Mouse (Mus musculus) heart, adult 2 months (tissue): ENCODE measurements around the gene Neurod4.

Experiments
- CTCF ChIP-seq: fragments of 200-600 bp; IDR thresholded peaks from 2 replicates; pipeline ENCODE4 v1.8.1; 2022; ENCODE audit warnings: antibody characterized with exemption, mild to moderate bottlenecking, moderate library complexity
- EP300 ChIP-seq: fragments of 200-500 bp; IDR thresholded peaks from 2 replicates; pipeline ENCODE4 v1.6.1; 2011; ENCODE audit warnings: low read depth, low read length, control low read depth; ENCODE audit not compliant: insufficient read depth
- POLR2A ChIP-seq: fragments of 200-500 bp; IDR thresholded peaks from 2 replicates; pipeline ENCODE4 v1.6.1; 2011; ENCODE audit warnings: mild to moderate bottlenecking, low read depth, low read length, control low read depth; ENCODE audit not compliant: insufficient read depth

DNA sequence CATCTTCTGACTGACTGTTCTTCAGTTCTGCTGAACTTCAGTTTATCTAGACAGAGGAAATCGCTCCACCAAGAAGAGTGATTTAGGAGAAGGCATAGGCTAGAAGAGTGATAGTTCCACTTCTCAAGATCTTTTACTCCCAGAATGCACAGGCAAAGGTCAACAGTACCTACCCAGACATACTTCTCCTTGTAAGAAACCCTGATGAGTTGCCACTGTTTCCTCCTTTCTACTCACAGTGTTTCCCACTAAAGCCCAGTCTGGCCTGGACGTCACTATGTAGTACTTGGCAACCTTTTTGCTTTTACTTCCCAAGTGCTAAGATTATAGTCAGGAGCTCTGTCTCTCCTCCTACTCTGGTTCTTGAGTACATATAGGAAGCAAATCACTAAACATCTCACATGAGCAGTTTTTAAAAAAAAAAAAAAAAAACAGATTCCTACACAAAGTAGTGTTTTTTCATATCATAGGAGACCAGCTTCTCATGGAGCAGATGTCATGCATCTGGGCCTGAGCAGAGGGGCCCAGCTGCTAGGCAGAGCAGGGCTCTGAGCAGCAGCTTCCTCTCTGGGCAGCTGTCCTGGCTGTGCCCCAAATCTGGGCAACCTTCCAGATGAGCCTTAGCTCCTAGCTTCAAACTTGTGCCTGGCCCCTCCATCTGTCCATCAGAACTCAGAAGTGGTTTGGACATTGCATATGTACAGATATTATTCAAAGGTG, 34.2 kb upstream of the Neurod4 start:
- no peak for TF ChIP-seq EP300
- no peak for TF ChIP-seq CTCF
- TF ChIP-seq POLR2A = no peak
